Mouse (Mus musculus): Measurements from ENCODE around the gene Zfp995.
"Not testable (repeated sequence)": the region's sequence is repeated elsewhere in the genome, so short reads cannot be mapped to it uniquely, and the experiment has no call there.

The Zfp995 gene

GRCm38 (mm10) chr17:21909456-21910052 lies at the start of gene Zfp995:
TSS of gene Zfp995 (minus strand) at chr17:21909926.
- DNase-seq (ENCODE audit: low read depth) = peak; percentile 72

- no peak for DNase-seq (ENCODE audit: low read depth)
Observed at GRCm38 (mm10) chr17:21909039-21909438, 687 bp downstream of the Zfp995 start.

- DNase-seq (ENCODE audit: low read depth) = no peak
Observed at GRCm38 (mm10) chr17:21871256-21871655, 38.5 kb downstream of the Zfp995 start.

GRCm38 (mm10) chr17:21846322-21846582 lies 63.5 kb downstream of the Zfp995 start:
- DNase-seq (ENCODE audit: low read depth) = not testable (repeated sequence)

- peak; percentile 26 for DNase-seq (ENCODE audit: low read depth)
Observed at GRCm38 (mm10) chr17:21845545-21846321, 64.0 kb downstream of the Zfp995 start, which contains the start of gene Zfp820. TSS of gene Zfp820 (minus strand) at chr17:21845772.

- no peak for DNase-seq (ENCODE audit: low read depth)
Observed at GRCm38 (mm10) chr17:21838510-21838909, 71.2 kb downstream of the Zfp995 start.
